Mouse (Mus musculus): ENCODE measurements at regions not wholly inside any gene's neighbourhood (a gene's known extent, or its start where the extent isn't known, plus 50 kb on each side); places are given as distances from the start of the nearest gene placed in this dataset.

DNA sequence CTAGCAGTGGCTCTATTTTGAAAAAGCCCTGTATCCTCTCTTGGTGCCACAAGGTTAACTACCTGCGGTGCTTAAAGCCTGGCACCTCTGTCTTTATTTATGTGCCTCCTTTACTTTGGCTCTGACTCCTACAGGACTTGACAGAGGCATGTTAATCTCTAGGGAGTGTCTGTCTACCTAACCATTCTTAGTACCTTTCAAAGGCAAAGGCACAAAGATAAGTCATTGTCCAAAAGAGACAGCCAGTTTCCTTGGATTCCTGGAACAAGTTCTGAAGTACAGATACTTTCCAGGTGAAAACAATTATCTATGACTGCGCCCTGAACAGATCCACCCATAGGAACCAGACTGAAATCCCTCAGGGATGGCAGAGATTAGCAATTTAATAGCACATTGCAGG lies 421.2 kb upstream of the Tbl1xr1 start:
- Histone ChIP-seq H3K4me1 (ENCODE audit: control insufficient read depth, insufficient read depth, low read length) (peaks cover 3% of the 10 kb centered on the region; the same call in 1 of the 2 replicates), H3K4me3 (ENCODE audit: insufficient read depth, low read depth, low read length) (no peak overlapping the region), H3K36me3 (ENCODE audit: control insufficient read depth, insufficient read depth, low read length) (no peaks in the 10 kb centered on the region), H3K27ac (replicated peaks; ENCODE audit: insufficient read depth, low read depth, low read length) (no peak overlapping the region), H3K27me3 (ENCODE audit: control insufficient read depth, insufficient read depth, low read length) (no peaks in the 10 kb centered on the region), H3K79me2 (ENCODE audit: control insufficient read depth, insufficient read depth, low read length) (no peaks in the 10 kb centered on the region), H3K9ac (ENCODE audit: low read depth, low read length) (no peak overlapping the region)
- no peak for DNase-seq (ENCODE audit: extremely low read depth, low read depth, low spot score)
- TF ChIP-seq POLR2A (IDR thresholded peaks at IDR 0.05; ENCODE audit: extremely low read depth, insufficient read depth, low read length): no peak
- TF ChIP-seq CTCF (IDR thresholded peaks at IDR 0.05; ENCODE audit: low read depth, low read length): no peak
- 98% methylated on average over 2 of the region's 2 CpGs for WGBS

DNA sequence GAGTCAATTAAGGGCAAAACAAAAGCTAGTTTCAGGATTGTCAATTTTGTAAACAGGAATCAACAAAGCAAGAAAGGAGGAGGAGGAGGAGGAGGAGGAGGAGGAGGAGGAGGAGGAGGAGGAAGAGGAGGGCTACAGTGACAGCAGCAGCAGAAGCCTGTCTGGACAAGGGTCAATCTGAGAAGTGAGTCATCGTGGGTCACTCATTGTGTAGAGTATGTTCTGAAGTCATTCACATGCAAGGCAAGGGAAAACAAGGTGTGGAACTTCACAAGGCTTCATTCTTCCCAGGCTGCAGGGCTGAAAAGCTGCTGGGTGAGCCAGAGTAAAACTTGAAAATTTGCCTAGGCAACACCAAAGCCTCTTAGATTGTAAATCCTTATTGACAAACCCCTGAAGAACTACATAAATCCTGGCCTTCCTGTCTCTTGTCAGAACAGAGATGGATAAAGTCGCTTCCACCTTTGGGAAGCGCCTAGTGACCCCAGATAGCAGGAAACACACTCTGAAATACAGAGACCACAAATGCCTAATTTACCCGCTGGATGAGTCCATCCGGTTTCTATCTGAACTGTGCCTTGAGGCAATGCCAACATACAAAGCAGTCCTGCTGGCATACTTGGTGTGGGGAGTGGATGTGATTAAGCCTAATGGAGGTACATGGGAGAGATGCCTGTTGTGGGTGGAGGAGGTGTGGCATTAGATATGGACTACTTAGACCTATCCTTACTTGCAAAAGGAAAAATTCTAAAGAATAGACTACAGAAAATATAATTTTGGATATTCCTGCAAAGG lies 408.9 kb upstream of the Tbl1xr1 start:
- DNase-seq (ENCODE audit: extremely low read depth, low read depth, low spot score): no peak
- no peaks in the 10 kb centered on the region for H3K79me2 ChIP-seq (ENCODE audit: control insufficient read depth, insufficient read depth, low read length)
- TF ChIP-seq CTCF (IDR thresholded peaks at IDR 0.05; ENCODE audit: low read depth, low read length) (no peak), POLR2A (IDR thresholded peaks at IDR 0.05; ENCODE audit: extremely low read depth, insufficient read depth, low read length) (no peak)
- no peak overlapping the region for H3K9ac ChIP-seq (ENCODE audit: low read depth, low read length)
- H3K36me3 ChIP-seq (ENCODE audit: control insufficient read depth, insufficient read depth, low read length): no peaks in the 10 kb centered on the region
- 68% methylated on average over 5 of the region's 5 CpGs for WGBS
- H3K27ac ChIP-seq (replicated peaks; ENCODE audit: insufficient read depth, low read depth, low read length): no peak overlapping the region
- H3K27me3 ChIP-seq (ENCODE audit: control insufficient read depth, insufficient read depth, low read length): no peaks in the 10 kb centered on the region
- no peaks in the 10 kb centered on the region for H3K4me1 ChIP-seq (ENCODE audit: control insufficient read depth, insufficient read depth, low read length)
- no peak overlapping the region for H3K4me3 ChIP-seq (ENCODE audit: insufficient read depth, low read depth, low read length)

DNA sequence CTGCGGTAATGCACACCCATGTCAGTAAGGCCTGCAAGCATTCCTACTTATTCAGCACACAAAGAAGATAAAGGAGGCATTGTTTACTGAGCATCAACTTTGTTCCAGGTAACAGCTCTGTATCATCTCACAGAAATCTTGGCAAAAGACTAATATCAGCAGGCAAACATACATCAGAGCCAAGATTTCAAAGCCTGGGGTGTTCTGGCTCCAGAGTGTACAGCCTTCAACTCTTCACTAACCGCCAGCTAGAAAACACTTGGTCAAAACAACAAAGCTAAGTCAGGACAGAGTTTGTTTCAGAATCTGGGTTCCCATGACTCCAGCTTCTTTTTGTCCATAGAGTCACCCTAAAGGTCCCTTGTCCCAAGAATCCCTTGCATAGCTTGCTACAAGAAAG lies 404.6 kb upstream of the Tbl1xr1 start:
- Histone ChIP-seq H3K36me3 (ENCODE audit: control insufficient read depth, insufficient read depth, low read length) (no peaks in the 10 kb centered on the region), H3K4me3 (ENCODE audit: insufficient read depth, low read depth, low read length) (no peak overlapping the region), H3K9ac (ENCODE audit: low read depth, low read length) (no peak overlapping the region), H3K27ac (replicated peaks; ENCODE audit: insufficient read depth, low read depth, low read length) (no peak overlapping the region), H3K27me3 (ENCODE audit: control insufficient read depth, insufficient read depth, low read length) (no peaks in the 10 kb centered on the region), H3K4me1 (ENCODE audit: control insufficient read depth, insufficient read depth, low read length) (no peaks in the 10 kb centered on the region), H3K79me2 (ENCODE audit: control insufficient read depth, insufficient read depth, low read length) (no peaks in the 10 kb centered on the region)
- WGBS: 54% methylated on average over 2 of the region's 2 CpGs
- no peak for TF ChIP-seq POLR2A (IDR thresholded peaks at IDR 0.05; ENCODE audit: extremely low read depth, insufficient read depth, low read length)
- TF ChIP-seq CTCF (IDR thresholded peaks at IDR 0.05; ENCODE audit: low read depth, low read length): no peak
- peak; percentile 32 for DNase-seq (ENCODE audit: extremely low read depth, low read depth, low spot score)

DNA sequence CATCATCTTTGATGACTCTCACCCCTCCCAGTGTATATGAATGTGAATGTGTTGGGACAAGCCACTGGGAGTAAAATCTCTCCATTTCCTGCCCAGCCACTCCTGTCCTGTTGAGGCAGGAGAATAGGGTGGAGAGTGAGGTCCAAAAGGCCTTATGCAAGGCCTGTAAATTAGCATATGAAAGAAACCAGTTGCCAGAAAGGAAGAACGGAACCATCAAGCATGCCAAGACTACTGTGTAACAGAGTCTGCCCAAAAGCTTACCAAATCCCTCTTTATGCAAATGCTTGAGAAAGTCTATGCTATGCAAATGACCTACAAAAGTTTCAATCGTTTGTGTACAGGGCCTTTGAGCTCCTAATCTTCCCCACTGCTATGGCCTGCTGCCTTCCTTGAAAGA lies 404.0 kb upstream of the Tbl1xr1 start:
- H3K4me3 ChIP-seq (ENCODE audit: insufficient read depth, low read depth, low read length): no peak overlapping the region
- WGBS: 68% methylated on average over 2 of the region's 2 CpGs
- H3K4me1 ChIP-seq (ENCODE audit: control insufficient read depth, insufficient read depth, low read length): no peaks in the 10 kb centered on the region
- peak; percentile 23 for DNase-seq (ENCODE audit: extremely low read depth, low read depth, low spot score)
- no peaks in the 10 kb centered on the region for H3K79me2 ChIP-seq (ENCODE audit: control insufficient read depth, insufficient read depth, low read length)
- H3K27ac ChIP-seq (replicated peaks; ENCODE audit: insufficient read depth, low read depth, low read length): no peak overlapping the region
- TF ChIP-seq POLR2A (IDR thresholded peaks at IDR 0.05; ENCODE audit: extremely low read depth, insufficient read depth, low read length) (no peak), CTCF (IDR thresholded peaks at IDR 0.05; ENCODE audit: low read depth, low read length) (no peak)
- no peaks in the 10 kb centered on the region for H3K36me3 ChIP-seq (ENCODE audit: control insufficient read depth, insufficient read depth, low read length)
- no peaks in the 10 kb centered on the region for H3K27me3 ChIP-seq (ENCODE audit: control insufficient read depth, insufficient read depth, low read length)
- H3K9ac ChIP-seq (ENCODE audit: low read depth, low read length): no peak overlapping the region

DNA sequence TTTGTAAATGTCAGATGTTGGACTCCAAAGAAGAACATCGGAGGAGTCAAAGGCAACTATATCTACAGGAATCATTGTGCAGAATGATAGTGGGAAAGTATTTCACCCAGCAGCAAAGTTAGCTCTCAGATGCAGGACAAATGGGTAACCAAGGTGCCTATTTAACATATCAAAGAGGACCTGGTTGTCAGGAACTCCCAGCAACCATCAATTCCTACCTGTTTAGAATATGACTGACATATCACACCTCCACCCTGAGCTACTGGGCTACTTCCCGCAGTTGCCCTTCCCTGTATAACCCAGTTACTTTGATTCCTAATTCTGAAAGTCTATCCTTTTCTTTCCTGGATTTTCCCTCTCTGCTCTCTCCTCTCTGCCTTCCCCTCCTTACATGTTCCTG lies 403.0 kb upstream of the Tbl1xr1 start:
- H3K9ac ChIP-seq (ENCODE audit: low read depth, low read length): no peak overlapping the region
- WGBS: 100% methylated on average over 2 of the region's 2 CpGs
- no peak overlapping the region for H3K27ac ChIP-seq (replicated peaks; ENCODE audit: insufficient read depth, low read depth, low read length)
- no peaks in the 10 kb centered on the region for H3K4me1 ChIP-seq (ENCODE audit: control insufficient read depth, insufficient read depth, low read length)
- DNase-seq (ENCODE audit: extremely low read depth, low read depth, low spot score): no peak
- TF ChIP-seq POLR2A (IDR thresholded peaks at IDR 0.05; ENCODE audit: extremely low read depth, insufficient read depth, low read length): no peak
- no peak for TF ChIP-seq CTCF (IDR thresholded peaks at IDR 0.05; ENCODE audit: low read depth, low read length)
- no peaks in the 10 kb centered on the region for H3K79me2 ChIP-seq (ENCODE audit: control insufficient read depth, insufficient read depth, low read length)
- H3K36me3 ChIP-seq (ENCODE audit: control insufficient read depth, insufficient read depth, low read length): no peaks in the 10 kb centered on the region
- no peaks in the 10 kb centered on the region for H3K27me3 ChIP-seq (ENCODE audit: control insufficient read depth, insufficient read depth, low read length)
- H3K4me3 ChIP-seq (ENCODE audit: insufficient read depth, low read depth, low read length): no peak overlapping the region

DNA sequence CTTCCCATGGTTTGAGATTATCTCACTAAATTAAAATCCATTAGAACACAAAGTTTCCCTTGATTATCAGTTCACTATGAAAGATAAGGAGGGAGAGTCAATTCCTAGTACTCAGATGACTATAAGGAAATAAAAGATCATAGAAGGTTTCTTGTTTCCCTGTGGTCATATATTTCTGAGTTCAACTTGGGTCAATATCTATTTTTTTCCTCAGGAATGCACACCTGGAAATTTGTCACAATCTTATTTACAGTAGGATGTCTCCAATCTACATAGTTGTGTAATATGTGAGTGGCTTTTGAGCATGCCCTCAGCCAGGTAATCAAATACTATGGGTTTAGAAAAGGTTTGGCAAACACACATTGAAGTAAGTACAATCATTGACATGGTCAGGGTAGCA lies 398.2 kb upstream of the Tbl1xr1 start:
- peak; percentile 6 for DNase-seq (ENCODE audit: extremely low read depth, low read depth, low spot score)
- no peaks in the 10 kb centered on the region for H3K36me3 ChIP-seq (ENCODE audit: control insufficient read depth, insufficient read depth, low read length)
- TF ChIP-seq POLR2A (IDR thresholded peaks at IDR 0.05; ENCODE audit: extremely low read depth, insufficient read depth, low read length) (no peak), CTCF (IDR thresholded peaks at IDR 0.05; ENCODE audit: low read depth, low read length) (no peak)
- no peak overlapping the region for H3K4me3 ChIP-seq (ENCODE audit: insufficient read depth, low read depth, low read length)
- H3K79me2 ChIP-seq (ENCODE audit: control insufficient read depth, insufficient read depth, low read length): no peaks in the 10 kb centered on the region
- no peaks in the 10 kb centered on the region for H3K27me3 ChIP-seq (ENCODE audit: control insufficient read depth, insufficient read depth, low read length)
- no peak overlapping the region for H3K27ac ChIP-seq (replicated peaks; ENCODE audit: insufficient read depth, low read depth, low read length)
- H3K4me1 ChIP-seq (ENCODE audit: control insufficient read depth, insufficient read depth, low read length): no peaks in the 10 kb centered on the region
- H3K9ac ChIP-seq (ENCODE audit: low read depth, low read length): no peak overlapping the region
